Mouse (Mus musculus): ENCODE measurements at regions not wholly inside any gene's neighbourhood (a gene's known extent, or its start where the extent isn't known, plus 50 kb on each side); places are given as distances from the start of the nearest gene placed in this dataset.

- no peak for TF ChIP-seq CTCF (IDR thresholded peaks at IDR 0.05; ENCODE audit: low read depth)
- TF ChIP-seq EP300 (IDR thresholded peaks at IDR 0.05; ENCODE audit: low read depth), result no peak
Measured at GRCm38 (mm10) chr8:76252161-76253010, 646.9 kb upstream of the Nr3c2 start.
